Comparison of ENCODE assay signal across 1 mouse cellular context in the genomic region with DNA sequence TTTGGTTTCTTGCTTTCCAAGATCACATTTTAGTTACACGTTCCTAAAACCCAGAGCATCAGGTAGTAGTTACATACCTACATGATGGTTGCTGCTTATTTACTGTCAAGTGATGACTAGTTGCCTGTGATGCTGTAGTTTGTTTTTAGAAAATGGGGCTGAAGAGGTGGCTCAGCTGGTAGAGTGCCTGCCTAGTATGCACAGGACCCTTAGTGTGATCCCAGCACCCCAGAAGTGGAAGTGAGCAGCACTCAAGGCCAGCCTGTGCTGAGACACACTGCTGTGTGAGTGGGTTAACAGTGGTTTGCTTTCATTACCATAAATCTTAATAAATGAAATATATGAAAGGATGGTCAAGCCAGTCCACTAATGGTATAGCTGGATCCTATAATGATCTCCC.
TF ChIP-seq lines count a peak whose summit lies in the region.

No protein-coding gene starts in this region.

TF ChIP-seq in CH12.LX, 34 proteins besides CTCF, POLR2A, EP300 and RAD21:
- TF ChIP-seq MAFK (IDR thresholded peaks at IDR 0.05; ENCODE audit: insufficient replicate concordance, low read length) (no peak), ZKSCAN1 (IDR thresholded peaks at IDR 0.05; ENCODE audit: borderline replicate concordance, low read depth, low read length) (no peak), MXI1 (IDR thresholded peaks at IDR 0.05; ENCODE audit: low read depth, low read length) (no peak), POLR2AphosphoS2 (IDR thresholded peaks at IDR 0.05; ENCODE audit: low read depth, low read length) (peak; percentile 50; the same call in 1 of the 2 replicates), ZMIZ1 (IDR thresholded peaks at IDR 0.05; ENCODE audit: low read depth, low read length) (peak; percentile 72; the same call in 1 of the 2 replicates), GABPA (IDR thresholded peaks at IDR 0.05; ENCODE audit: insufficient replicate concordance, low read depth, low read length) (no peak)
